Mouse (Mus musculus): ENCODE measurements around the gene Asic1. TPM values are rescaled to one million over a fixed set of nuclear protein-coding genes. Genes with fewer than 3 reads are reported as not detected.

Gene Asic1
- polyA plus RNA-seq (2021; fragmentation: Nextera tagmentation), result 2.1 and 2.2 TPM in 2 replicates
- long read RNA-seq, experiment 1, full-length matches to known transcripts, result 1 of 5 reads
- long read RNA-seq, experiment 1, partial matches to known transcripts, result 1 of 5 reads
- long read RNA-seq, experiment 1, other reads (novel, unspliced or antisense), result 3 of 5 reads
- long read RNA-seq, experiment 2, full-length matches to known transcripts, result 27 of 49 reads
- long read RNA-seq, experiment 2, partial matches to known transcripts, result 6 of 49 reads
- long read RNA-seq, experiment 2, other reads (novel, unspliced or antisense), result 16 of 49 reads

GRCm38 (mm10) chr15:99670154-99670821, at the start of gene Asic1:
TSS of gene Asic1 (plus strand) at chr15:99670368.

GRCm38 (mm10) chr15:99651163-99651872, 18.9 kb upstream of the Asic1 start, which contains the start of gene Racgap1:
TSS of gene Racgap1 (minus strand) at chr15:99651656.

GRCm38 (mm10) chr15:99701999-99702900, 32.1 kb downstream of the Asic1 start, which contains the start of gene Smarcd1:
TSS of gene Smarcd1 (plus strand) at chr15:99702129.

GRCm38 (mm10) chr15:99705440-99706048, 35.4 kb downstream of the Asic1 start, which contains the start of gene Gm17349:
TSS of gene Gm17349 (minus strand) at chr15:99705490.

GRCm38 (mm10) chr15:99717386-99718334, 47.5 kb downstream of the Asic1 start, which contains the start of gene Gpd1:
TSS of gene Gpd1 (plus strand) at chr15:99717515.

GRCm38 (mm10) chr15:99725341-99726155, 55.4 kb downstream of the Asic1 start, which contains the start of gene Cox14:
TSS of gene Cox14 (plus strand) at chr15:99725618.

Other genes starting within 250 kb of the Asic1 start
- gene Nckap5l, start 212.6 kb upstream of the Asic1 start, polyA plus RNA-seq (2021; fragmentation: Nextera tagmentation), result 1.2 and 1.6 TPM in 2 replicates
- 7.6 and 7.8 TPM in 2 replicates for gene Bcdin3d, start 195.6 kb upstream of the Asic1 start, polyA plus RNA-seq (2021; fragmentation: Nextera tagmentation)
- 208 and 215 TPM in 2 replicates for gene Faim2, start 142.2 kb upstream of the Asic1 start, polyA plus RNA-seq (2021; fragmentation: Nextera tagmentation)
- 0.16 TPM in 1 of 2 replicates, not detected in the other for gene Aqp2, start 91.3 kb upstream of the Asic1 start, polyA plus RNA-seq (2021; fragmentation: Nextera tagmentation)
- 0.16 TPM in 1 of 2 replicates, not detected in the other for gene Aqp5, start 79.6 kb upstream of the Asic1 start, polyA plus RNA-seq (2021; fragmentation: Nextera tagmentation)
- not detected in 2 replicates for gene Aqp6, start 69.0 kb upstream of the Asic1 start, polyA plus RNA-seq (2021; fragmentation: Nextera tagmentation)
- 3.0 and 3.2 TPM in 2 replicates for gene Racgap1, start 18.7 kb upstream of the Asic1 start, polyA plus RNA-seq (2021; fragmentation: Nextera tagmentation)
- gene Smarcd1, start 31.8 kb downstream of the Asic1 start, polyA plus RNA-seq (2021; fragmentation: Nextera tagmentation), result 35.8 and 41.4 TPM in 2 replicates
- not detected in 2 replicates for gene Gm17349, start 35.1 kb downstream of the Asic1 start, polyA plus RNA-seq (2021; fragmentation: Nextera tagmentation)
- 22.7 and 26.8 TPM in 2 replicates for gene Gpd1, start 47.1 kb downstream of the Asic1 start, polyA plus RNA-seq (2021; fragmentation: Nextera tagmentation)
- 457 and 492 TPM in 2 replicates for gene Cox14, start 55.2 kb downstream of the Asic1 start, polyA plus RNA-seq (2021; fragmentation: Nextera tagmentation)
- gene Cers5, start 102.5 kb downstream of the Asic1 start, polyA plus RNA-seq (2021; fragmentation: Nextera tagmentation), result 40.2 and 41.1 TPM in 2 replicates
- gene Lima1, start 205.1 kb downstream of the Asic1 start, polyA plus RNA-seq (2021; fragmentation: Nextera tagmentation), result 2.1 and 2.4 TPM in 2 replicates